Mouse (Mus musculus) mammary gland, adult 2 months (tissue): Measurements from ENCODE around the gene Arl1. TPM values are rescaled to one million over a fixed set of nuclear protein-coding genes. Genes with fewer than 3 reads are reported as not detected.

Source experiments
- polyA plus RNA-seq: library from polyadenylated mRNA; depleted of rRNA; stranded (reverse); fragments of >200 nt; gene quantifications from 2 replicates; pipeline ENCODE4 v1.2.3, GENCODE M21; 2012; ENCODE audit warnings: low replicate concordance; rRNA removed

Gene Arl1
- 13.7 and 27.6 TPM in 2 replicates for polyA plus RNA-seq

DNA sequence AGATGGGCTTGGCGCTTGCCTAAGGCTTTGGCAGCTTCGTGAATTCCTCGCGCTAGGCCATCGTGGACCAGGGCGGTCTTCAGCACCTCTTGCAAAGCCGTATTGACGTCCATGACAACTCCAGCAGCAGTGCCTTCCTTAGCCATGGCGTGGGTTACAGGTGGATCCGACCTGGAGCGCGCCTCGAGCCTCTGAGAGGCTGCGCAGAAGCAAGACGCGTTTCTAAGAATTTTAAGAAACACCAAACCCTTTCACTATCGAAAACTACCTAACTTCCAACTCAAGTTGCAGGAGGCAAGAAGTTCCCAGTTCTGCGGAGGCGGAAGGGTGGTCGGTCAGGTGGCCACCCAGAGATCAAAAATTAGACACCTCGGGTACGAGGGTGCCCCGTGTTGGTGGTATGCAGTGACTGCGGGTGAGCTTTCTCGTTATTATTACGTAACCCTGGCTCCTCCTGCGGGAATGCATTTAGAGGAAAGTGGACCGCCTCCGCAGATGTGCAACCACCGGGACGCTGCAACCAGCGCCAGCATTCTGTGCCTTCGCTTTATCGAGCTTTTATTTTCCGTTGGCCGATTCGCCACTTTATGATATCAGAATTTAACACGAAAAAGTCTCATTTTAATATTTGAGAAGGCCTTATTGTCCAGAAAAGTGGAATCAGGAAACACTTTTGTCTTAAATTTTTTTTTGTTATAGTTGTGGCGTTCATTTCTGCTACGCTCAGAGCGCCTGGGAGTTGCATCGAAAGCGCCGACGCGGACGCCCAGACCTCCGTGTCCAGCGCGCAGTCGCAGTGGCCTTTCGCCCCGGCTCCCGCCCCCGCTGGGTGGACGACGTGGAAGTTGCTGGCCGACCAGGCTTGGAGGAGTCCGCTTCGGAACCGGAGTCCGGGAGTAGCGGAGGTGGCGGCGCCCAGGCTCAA, at the start of gene Arl1:
Arl1 (plus strand) TSS at position 288 of the 925 bp plus-strand sequence.

GRCm38 (mm10) chr10:88684925-88685324, 45.7 kb upstream of the Arl1 start, which contains the start of gene Spic:
Spic (minus strand) TSS chr10:88685015.

Other genes starting within 250 kb of the Arl1 start
- gene Chpt1, start 226.8 kb upstream of the Arl1 start, polyA plus RNA-seq = 453 and 496 TPM in 2 replicates
- gene Mybpc1, start 125.7 kb upstream of the Arl1 start, polyA plus RNA-seq = 0.11 and 62.1 TPM in 2 replicates
- 0.98 and 1.9 TPM in 2 replicates for gene Spic, start 45.8 kb upstream of the Arl1 start, polyA plus RNA-seq
- 3.7 and 6.5 TPM in 2 replicates for gene Utp20, start 95.9 kb downstream of the Arl1 start, polyA plus RNA-seq
- gene Slc5a8, start 155.1 kb downstream of the Arl1 start, polyA plus RNA-seq = 2.9 and 3.4 TPM in 2 replicates